Mouse (Mus musculus) kidney, embryonic 14.5 days (tissue): ENCODE results near the gene Chtf18. TPM values are rescaled to one million over a fixed set of nuclear protein-coding genes. Genes with fewer than 3 reads are reported as not detected.
A peak's percentile ranks its signal among the peaks of the same experiment; 100 is the strongest.
"Not testable (repeated sequence)": the region's sequence is repeated elsewhere in the genome, so short reads cannot be mapped to it uniquely, and the experiment has no call there.

Source experiments
- ATAC-seq: fragments of 200-750 bp; cut with Nextera tagmentation; 2 replicates; pipeline ENCODE4 v1.8.0; 2017; ENCODE audit warnings: moderate number of reproducible peaks, mild to moderate bottlenecking, moderate TSS enrichment, moderate library complexity; ENCODE audit not compliant: low FRiP score, low TSS enrichment
- H3K27ac ChIP-seq: fragments of 300-500 bp; sonication (generic); 2 replicates; pipeline ENCODE4 v1.5.1; 2014; ENCODE audit warnings: low read depth, mild to moderate bottlenecking, low read length, moderate library complexity, mixed read lengths
- H3K27me3 ChIP-seq: fragments of 300-500 bp; sonication (generic); 2 replicates; pipeline ENCODE4 v1.6.1; 2014; ENCODE audit warnings: mild to moderate bottlenecking, low read length; ENCODE audit not compliant: control insufficient read depth, insufficient read depth
- H3K36me3 ChIP-seq: fragments of 300-500 bp; sonication (generic); 2 replicates; pipeline ENCODE4 v1.6.1; 2014; ENCODE audit warnings: low read length, mixed read lengths; ENCODE audit not compliant: control insufficient read depth, insufficient read depth
- H3K4me1 ChIP-seq: fragments of 300-500 bp; sonication (generic); 2 replicates; pipeline ENCODE4 v1.6.1; 2014; ENCODE audit warnings: low read length, mixed read lengths; ENCODE audit not compliant: control insufficient read depth, insufficient read depth
- H3K4me2 ChIP-seq: fragments of 300-500 bp; sonication (generic); replicated peaks from 2 replicates; pipeline ENCODE4 v1.6.1; 2014; ENCODE audit warnings: low read depth, mild to moderate bottlenecking, low read length
- H3K4me3 ChIP-seq: fragments of 300-500 bp; sonication (generic); 2 replicates; pipeline ENCODE4 v1.5.1; 2014; ENCODE audit warnings: mild to moderate bottlenecking, low read length
- H3K9ac ChIP-seq: fragments of 300-500 bp; sonication (generic); 2 replicates; pipeline ENCODE4 v1.6.1; 2014; ENCODE audit warnings: low read depth, mild to moderate bottlenecking, low read length, moderate library complexity
- H3K9me3 ChIP-seq: fragments of 300-500 bp; sonication (generic); 2 replicates; pipeline ENCODE4 v1.6.1; 2016; ENCODE audit warnings: low read length; ENCODE audit not compliant: control insufficient read depth
- WGBS: fragments of 180-500 bp; shearing (Covaris S2); extraction: QIAGEN DNeasy Blood & Tissue Kit; methylation state at CpG from one replicate; pipeline ENCODE4 v1.1.7; 2014; 5-methylcytosine and 5-hydroxymethylcytosine counted together
- polyA plus RNA-seq: library from polyadenylated mRNA; unstranded; fragments of >200 nt; fragmentation: Nextera tagmentation; extraction: Ambion mirVana; gene quantifications from 2 replicates; pipeline ENCODE4 v1.2.1, GENCODE M21; 2014

The Chtf18 gene
- polyA plus RNA-seq, 1 experiment from 2014 or later = 26.0 TPM

GRCm38 (mm10) chr17:25743831-25744230 lies 16.6 kb upstream of the Chtf18 start:
- no peak for ATAC-seq

GRCm38 (mm10) chr17:25741471-25741870 lies 14.3 kb upstream of the Chtf18 start:
- H3K27ac ChIP-seq, H3K27me3 ChIP-seq, H3K4me3 ChIP-seq, H3K4me2 ChIP-seq, H3K4me1 ChIP-seq, H3K9ac ChIP-seq, H3K36me3 ChIP-seq, H3K9me3 ChIP-seq, ATAC-seq: not testable (repeated sequence)
- 82% methylated on average over 12 of the region's 12 CpGs for WGBS

More at GRCm38 (mm10) chr17:25743831-25744230, 16.6 kb upstream of the Chtf18 start:
- Histone ChIP-seq H3K9ac (no peak overlapping the region), H3K27ac (no peak overlapping the region), H3K4me3 (no peak overlapping the region), H3K4me2 (no peak overlapping the region), H3K4me1 (no peaks in the 10 kb centered on the region), H3K9me3 (no peaks in the 10 kb centered on the region), H3K27me3 (no peaks in the 10 kb centered on the region), H3K36me3 (no peaks in the 10 kb centered on the region)
- WGBS = 92% methylated on average over 9 of the region's 9 CpGs

DNA sequence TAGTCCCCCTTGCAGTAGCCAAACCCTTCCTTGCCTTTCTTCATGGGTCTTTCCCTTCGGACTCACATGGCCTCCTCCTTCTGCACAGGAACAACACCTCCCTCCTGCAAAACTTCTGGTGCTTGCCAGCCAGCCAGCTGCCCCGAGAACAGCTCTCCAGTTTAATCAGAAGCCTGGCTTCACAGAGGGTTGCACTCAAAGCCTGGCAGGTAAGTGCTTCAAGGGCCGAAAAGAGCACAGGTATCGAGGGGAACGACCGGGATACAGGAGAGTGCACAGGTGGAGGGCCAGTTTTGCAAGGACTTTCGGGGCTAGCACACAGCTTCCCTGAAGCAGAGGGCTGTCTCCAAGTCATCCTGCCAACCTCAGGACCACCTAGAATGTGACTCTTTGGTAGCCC lies 11.6 kb upstream of the Chtf18 start:
- WGBS = 80% methylated on average over 7 of the region's 7 CpGs
- H3K27ac ChIP-seq = no peak overlapping the region
- no peaks in the 10 kb centered on the region for H3K9me3 ChIP-seq
- no peaks in the 10 kb centered on the region for H3K27me3 ChIP-seq
- H3K4me1 ChIP-seq = no peaks in the 10 kb centered on the region
- ATAC-seq = no peak
- no peak overlapping the region for H3K4me2 ChIP-seq
- H3K36me3 ChIP-seq = no peaks in the 10 kb centered on the region
- H3K4me3 ChIP-seq = no peak overlapping the region
- H3K9ac ChIP-seq = no peak overlapping the region

GRCm38 (mm10) chr17:25735745-25736144 lies 8.5 kb upstream of the Chtf18 start, which contains the start of gene Mslnl:
Gene Mslnl (plus strand): TSS chr17:25736042.
- Histone ChIP-seq H3K4me3 (no peak within 1 kb of the TSS), H3K36me3 (0 out of 2 replicates have a peak, but pooled peaks cover under 1% of the 10 kb centered on the region), H3K27me3 (no peaks in the 10 kb centered on the region), H3K27ac (no peak within 1 kb of the TSS), H3K4me2 (no peak within 1 kb of the TSS), H3K9me3 (no peaks in the 10 kb centered on the region), H3K4me1 (no peaks in the 10 kb centered on the region), H3K9ac (no peak within 1 kb of the TSS)
- 63% methylated on average over 3 of the region's 3 CpGs for WGBS
- no peak for ATAC-seq

DNA sequence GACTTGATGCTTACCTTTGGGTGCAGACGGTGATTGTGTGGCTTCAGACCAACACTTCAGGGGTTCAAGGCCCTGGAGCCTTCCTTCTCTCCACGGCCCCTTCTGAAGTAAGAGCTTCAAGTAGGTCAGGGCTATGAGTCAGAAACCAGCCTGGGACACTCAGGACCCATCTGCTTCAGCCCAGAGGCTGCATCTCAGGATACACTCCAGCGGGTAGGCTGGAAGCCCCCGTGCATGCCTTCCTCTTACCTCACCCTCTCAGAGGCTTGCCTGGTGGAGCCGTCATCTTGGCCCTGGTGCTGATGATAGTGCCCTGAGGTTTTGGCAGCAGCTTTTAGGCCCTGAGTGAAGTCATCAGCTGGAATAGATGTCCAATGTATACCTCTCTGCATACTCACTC lies 8.0 kb upstream of the Chtf18 start:
- no peaks in the 10 kb centered on the region for H3K9me3 ChIP-seq
- peaks cover 5% of the 10 kb centered on the region; the same call in 1 of the 2 replicates for H3K36me3 ChIP-seq
- H3K4me2 ChIP-seq = no peak overlapping the region
- no peak overlapping the region for H3K9ac ChIP-seq
- 84% methylated on average over 5 of the region's 5 CpGs for WGBS
- no peaks in the 10 kb centered on the region for H3K27me3 ChIP-seq
- no peak overlapping the region for H3K27ac ChIP-seq
- H3K4me3 ChIP-seq = no peak overlapping the region
- no peaks in the 10 kb centered on the region for H3K4me1 ChIP-seq
- ATAC-seq = no peak

GRCm38 (mm10) chr17:25732082-25732481 lies 4.9 kb upstream of the Chtf18 start:
- Histone ChIP-seq H3K36me3 (peaks cover 8% of the 10 kb centered on the region; the same call in 1 of the 2 replicates), H3K27me3 (no peaks in the 10 kb centered on the region), H3K9ac (peak overlapping the region; percentile 14; the same call in 1 of the 2 replicates), H3K4me2 (no peak overlapping the region), H3K4me1 (peaks cover 8% of the 10 kb centered on the region), H3K4me3 (no peak overlapping the region), H3K27ac (no peak overlapping the region), H3K9me3 (no peaks in the 10 kb centered on the region)
- 19% methylated on average over 2 of the region's 2 CpGs for WGBS
- no peak for ATAC-seq

- ATAC-seq = peak; percentile 1; the same call in 1 of the 2 replicates
- Histone ChIP-seq H3K4me2 (peak overlapping the region; percentile 89), H3K4me3 (peak overlapping the region; percentile 73), H3K27ac (no peak overlapping the region), H3K9me3 (no peaks in the 10 kb centered on the region), H3K27me3 (no peaks in the 10 kb centered on the region), H3K4me1 (peaks cover 16% of the 10 kb centered on the region), H3K9ac (peak overlapping the region; percentile 75), H3K36me3 (peaks cover 11% of the 10 kb centered on the region)
- WGBS = 19% methylated on average over 4 of the region's 4 CpGs
These were observed 721 bp upstream of the Chtf18 start for GRCm38 (mm10) chr17:25728009-25728270.

DNA sequence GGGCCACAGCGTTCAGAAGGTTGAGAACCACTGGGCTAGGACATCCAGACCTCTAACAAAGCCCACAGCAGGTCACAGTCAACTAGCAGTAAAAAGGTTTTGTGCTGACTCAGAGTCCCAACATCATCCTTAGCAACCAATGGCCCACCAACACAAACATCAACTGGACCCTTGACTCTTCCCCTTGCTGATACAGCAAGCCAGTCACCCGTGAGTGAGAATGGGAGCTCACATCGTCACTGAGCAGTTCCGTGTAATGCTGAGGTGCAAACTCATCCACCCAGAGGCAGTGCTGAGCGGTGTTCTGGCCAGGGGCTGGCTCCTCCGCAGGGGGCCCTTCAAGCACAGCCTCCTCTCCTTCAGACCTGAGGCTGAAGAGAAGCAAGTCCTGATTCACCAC lies 2.0 kb downstream of the Chtf18 start:
- Histone ChIP-seq H3K4me2 (no peak overlapping the region), H3K27me3 (no peaks in the 10 kb centered on the region), H3K27ac (no peak overlapping the region), H3K4me1 (peaks cover 16% of the 10 kb centered on the region), H3K9me3 (no peaks in the 10 kb centered on the region), H3K9ac (no peak overlapping the region), H3K4me3 (no peak overlapping the region), H3K36me3 (peaks cover 28% of the 10 kb centered on the region)
- no peak for ATAC-seq
- WGBS = 81% methylated on average over 6 of the region's 6 CpGs

GRCm38 (mm10) chr17:25723919-25724318 lies 3.3 kb downstream of the Chtf18 start:
- H3K36me3 ChIP-seq = peaks cover 30% of the 10 kb centered on the region

More at GRCm38 (mm10) chr17:25723919-25724318, 3.3 kb downstream of the Chtf18 start:
- Histone ChIP-seq H3K27me3 (no peaks in the 10 kb centered on the region), H3K27ac (no peak overlapping the region), H3K4me1 (peaks cover 16% of the 10 kb centered on the region), H3K9me3 (no peaks in the 10 kb centered on the region), H3K4me3 (no peak overlapping the region), H3K9ac (no peak overlapping the region), H3K4me2 (no peak overlapping the region)
- 83% methylated on average over 7 of the region's 7 CpGs for WGBS
- ATAC-seq = no peak
